Comparison of ENCODE assay signal across 7 mouse cellular contexts in the genomic region with DNA sequence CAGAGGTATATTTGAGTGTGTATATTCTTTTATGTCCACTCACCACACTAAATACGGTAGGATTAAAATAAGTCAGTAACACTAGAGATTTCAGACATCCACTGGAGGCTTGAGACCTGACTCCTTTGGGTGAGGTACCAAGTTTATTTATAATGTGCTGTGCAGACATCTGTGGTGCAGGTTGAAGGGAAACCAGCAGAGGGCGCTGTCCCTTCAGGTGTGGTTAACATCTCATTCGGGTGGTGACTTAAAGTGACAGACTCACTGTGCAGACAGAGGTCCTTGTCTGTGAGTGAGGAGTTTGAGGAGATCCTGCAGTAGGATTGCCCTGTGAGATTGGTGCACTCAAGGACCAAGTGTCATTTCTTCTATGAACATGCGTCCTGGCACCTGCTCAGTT.
DNase-seq lines count a peak whose midpoint lies in the region; ATAC-seq and TF ChIP-seq lines count a peak whose summit lies in the region.
"Not testable (repeated sequence)": the region's sequence is repeated elsewhere in the genome, so short reads cannot be mapped to it uniquely, and the experiment has no call there.

No protein-coding gene starts in this region.

- H3K4me2 ChIP-seq in kidney, postnatal 0 days (ENCODE audit: low read length) = not testable (repeated sequence)

- TF ChIP-seq CTCF in MEL (IDR thresholded peaks at IDR 0.05 in 2 of 3, conservative IDR thresholded peaks at IDR 0.05 in 1 of 3; ENCODE audit: control insufficient read depth in 1 of 3, insufficient read depth in 1 of 3, low read depth in 2 of 3, low read length in 3 of 3, poor library complexity in 1 of 3, severe bottlenecking in 1 of 3) = peak; percentile 25 to 26 (median 25); a peak in 3 of 6 replicates
- peak; percentile 42; the same call in 1 of the 2 replicates for TF ChIP-seq CTCF in bone marrow, adult 2 months (IDR thresholded peaks at IDR 0.05; ENCODE audit: control insufficient read depth, insufficient read depth, low read length)
- peak; percentile 17; the same call in 1 of the 2 replicates for TF ChIP-seq CTCF in kidney, postnatal 0 days (IDR thresholded peaks at IDR 0.05; ENCODE audit: low read depth)
- TF ChIP-seq CTCF in lung, adult 2 months (IDR thresholded peaks at IDR 0.05; ENCODE audit: insufficient read depth, low read length) = 0 out of 2 replicates have a peak, but pooled peaks have one; percentile 1

- not testable (repeated sequence) for TF ChIP-seq POLR2A in MEL (IDR thresholded peaks at IDR 0.05; ENCODE audit: control insufficient read depth in 1 of 2, insufficient read depth in 1 of 2, low read depth in 1 of 2, low read length in 2 of 2, poor library complexity in 1 of 2); bone marrow, adult 2 months (IDR thresholded peaks at IDR 0.05; ENCODE audit: borderline replicate concordance, control insufficient read depth, low read depth, low read length); lung, adult 2 months (IDR thresholded peaks at IDR 0.05; ENCODE audit: borderline replicate concordance, extremely low read depth, low read depth, low read length)

- peak; percentile 33 for DNase-seq in CD4-positive, CD25-positive, alpha-beta regulatory T cell, adult 2 months (ENCODE audit: low read depth, low spot score)
- DNase-seq in MEL (ENCODE audit: low read depth, low spot score) = peak; percentile 32
- DNase-seq in kidney, postnatal 0 days (ENCODE audit: low spot score); lung, adult 2 months: not testable (repeated sequence)
- peak; percentile 48 for DNase-seq in naive thymus-derived CD4-positive, alpha-beta T cell, adult 2 months (ENCODE audit: low read depth)
- DNase-seq in thymus, postnatal 0 days (ENCODE audit: low spot score) = peak; percentile 60

- not testable (repeated sequence) for ATAC-seq in kidney, postnatal 0 days (replicated peaks; ENCODE audit: low FRiP score, low read depth)

- not testable (repeated sequence) for H3K9me3 ChIP-seq in MEL (replicated peaks; ENCODE audit: insufficient read depth, low read length); kidney, postnatal 0 days (replicated peaks; ENCODE audit: low read length)

- H3K79me2 ChIP-seq in MEL (ENCODE audit: control insufficient read depth, insufficient read depth, low read length, poor library complexity) = not testable (repeated sequence)

- not testable (repeated sequence) for H3K9ac ChIP-seq in MEL (ENCODE audit: control insufficient read depth, low read depth, low read length, poor library complexity, severe bottlenecking); kidney, postnatal 0 days (ENCODE audit: low read depth, low read length)

- WGBS in bone marrow, adult 2 months = 50% methylated on average over 4 of the region's 4 CpGs
- 62% methylated on average over 4 of the region's 4 CpGs for whole genome bisulfite sequencing in kidney, postnatal 0 days
- WGBS in lung, adult 2 months = 59% methylated on average over 4 of the region's 4 CpGs

- H3K4me3 ChIP-seq in MEL (ENCODE audit: control insufficient read depth in 1 of 2, insufficient read depth in 1 of 2, low read depth in 2 of 2, low read length in 2 of 2); bone marrow, adult 2 months (replicated peaks; ENCODE audit: control insufficient read depth, low read depth, low read length); kidney, postnatal 0 days (replicated peaks; ENCODE audit: low read depth, low read length); lung, adult 2 months (replicated peaks; ENCODE audit: extremely low read depth, low read depth, low read length): not testable (repeated sequence)

- H3K36me3 ChIP-seq in MEL (ENCODE audit: control insufficient read depth in 1 of 2, insufficient read depth in 2 of 2, low read length in 2 of 2); kidney, postnatal 0 days (ENCODE audit: insufficient read depth, low read length): not testable (repeated sequence)

- TF ChIP-seq EP300 in MEL (IDR thresholded peaks at IDR 0.05; ENCODE audit: low read depth in 1 of 2, low read length in 2 of 2) = not testable (repeated sequence)

- H3K4me1 ChIP-seq in MEL (ENCODE audit: control insufficient read depth in 1 of 2, insufficient read depth in 2 of 2, low read length in 2 of 2); bone marrow, adult 2 months (ENCODE audit: control insufficient read depth, insufficient read depth, low read length); kidney, postnatal 0 days (replicated peaks; ENCODE audit: insufficient read depth, low read length); lung, adult 2 months (ENCODE audit: control insufficient read depth, insufficient read depth, low read length): not testable (repeated sequence)

- not testable (repeated sequence) for TF ChIP-seq RAD21 in MEL (IDR thresholded peaks at IDR 0.05; ENCODE audit: low read depth, low read length)

- not testable (repeated sequence) for H3K27ac ChIP-seq in MEL (ENCODE audit: control insufficient read depth, low read depth, low read length); bone marrow, adult 2 months (ENCODE audit: control insufficient read depth, insufficient read depth, low read depth, low read length, poor library complexity); kidney, postnatal 0 days

- H3K27me3 ChIP-seq in MEL (ENCODE audit: control insufficient read depth in 1 of 2, insufficient read depth in 2 of 2, low read length in 2 of 2); kidney, postnatal 0 days (ENCODE audit: insufficient read depth, low read length): not testable (repeated sequence)
